Mouse (Mus musculus): Measurements from ENCODE around the gene Sacs. TPM values are rescaled to one million over a fixed set of nuclear protein-coding genes. Genes with fewer than 3 reads are reported as not detected.
A peak's percentile ranks its signal among the peaks of the same experiment; 100 is the strongest.
"Not testable (repeated sequence)": the region's sequence is repeated elsewhere in the genome, so short reads cannot be mapped to it uniquely, and the experiment has no call there.

Gene Sacs
- polyA plus RNA-seq, 1 experiment from 2014 or later, result 0.75 TPM

GRCm38 (mm10) chr14:61108625-61109024 lies 29.6 kb upstream of the Sacs start:
- H3K27me3 ChIP-seq (replicated peaks; ENCODE audit: insufficient read depth, low read length), result no peaks in the 10 kb centered on the region
- WGBS, result 79% methylated on average over 2 of the region's 2 CpGs
- ATAC-seq (no peak), DNase-seq (ENCODE audit: low spot score) (no peak)
- H3K27ac ChIP-seq (ENCODE audit: low read length), result no peak overlapping the region
- H3K9me3 ChIP-seq (ENCODE audit: low read length), result no peaks in the 10 kb centered on the region
- no peak overlapping the region for H3K4me2 ChIP-seq (replicated peaks; ENCODE audit: low read depth, low read length)
- TF ChIP-seq EP300 (IDR thresholded peaks at IDR 0.05), result no peak
- no peak for TF ChIP-seq CTCF (IDR thresholded peaks at IDR 0.05)
- no peaks in the 10 kb centered on the region for H3K4me1 ChIP-seq (ENCODE audit: insufficient read depth, low read depth, low read length)
- H3K9ac ChIP-seq (replicated peaks; ENCODE audit: low read depth), result no peak overlapping the region
- H3K4me3 ChIP-seq (ENCODE audit: low read depth, low read length), result no peak overlapping the region
- H3K36me3 ChIP-seq (ENCODE audit: insufficient read depth, low read length), result no peaks in the 10 kb centered on the region

GRCm38 (mm10) chr14:61112404-61112803 lies 25.9 kb upstream of the Sacs start:
- Histone ChIP-seq H3K4me3 (ENCODE audit: low read depth, low read length) (no peak overlapping the region), H3K4me2 (replicated peaks; ENCODE audit: low read depth, low read length) (no peak overlapping the region), H3K27me3 (replicated peaks; ENCODE audit: insufficient read depth, low read length) (no peaks in the 10 kb centered on the region), H3K4me1 (ENCODE audit: insufficient read depth, low read depth, low read length) (no peaks in the 10 kb centered on the region), H3K9ac (replicated peaks; ENCODE audit: low read depth) (no peak overlapping the region), H3K36me3 (ENCODE audit: insufficient read depth, low read length) (no peaks in the 10 kb centered on the region), H3K27ac (ENCODE audit: low read length) (no peak overlapping the region), H3K9me3 (ENCODE audit: low read length) (no peaks in the 10 kb centered on the region)
- peak; percentile 90 for TF ChIP-seq CTCF (IDR thresholded peaks at IDR 0.05)
- no peak for TF ChIP-seq EP300 (IDR thresholded peaks at IDR 0.05)
- 5% methylated on average over 11 of the region's 11 CpGs for WGBS
- DNase-seq (ENCODE audit: low spot score) (peak; percentile 84), ATAC-seq (peak; percentile 32; the same call in 1 of the 2 replicates)

- TF ChIP-seq CTCF (IDR thresholded peaks at IDR 0.05), result no peak
- TF ChIP-seq EP300 (IDR thresholded peaks at IDR 0.05), result no peak
- H3K9ac ChIP-seq (replicated peaks; ENCODE audit: low read depth), result no peak overlapping the region
- no peaks in the 10 kb centered on the region for H3K9me3 ChIP-seq (ENCODE audit: low read length)
- DNase-seq (ENCODE audit: low spot score), result no peak
- WGBS, result 88% methylated on average over 5 of the region's 5 CpGs
- no peak for ATAC-seq
- no peak overlapping the region for H3K27ac ChIP-seq (ENCODE audit: low read length)
- no peaks in the 10 kb centered on the region for H3K36me3 ChIP-seq (ENCODE audit: insufficient read depth, low read length)
- no peaks in the 10 kb centered on the region for H3K4me1 ChIP-seq (ENCODE audit: insufficient read depth, low read depth, low read length)
- no peak overlapping the region for H3K4me2 ChIP-seq (replicated peaks; ENCODE audit: low read depth, low read length)
- no peak overlapping the region for H3K4me3 ChIP-seq (ENCODE audit: low read depth, low read length)
- H3K27me3 ChIP-seq (replicated peaks; ENCODE audit: insufficient read depth, low read length), result no peaks in the 10 kb centered on the region
These were observed 13.5 kb upstream of the Sacs start for GRCm38 (mm10) chr14:61124755-61125154.

- Histone ChIP-seq H3K27ac (ENCODE audit: low read length) (no peak overlapping the region), H3K9ac (replicated peaks; ENCODE audit: low read depth) (no peak overlapping the region), H3K4me1 (ENCODE audit: insufficient read depth, low read depth, low read length) (no peaks in the 10 kb centered on the region), H3K9me3 (ENCODE audit: low read length) (no peaks in the 10 kb centered on the region), H3K4me2 (replicated peaks; ENCODE audit: low read depth, low read length) (no peak overlapping the region), H3K36me3 (ENCODE audit: insufficient read depth, low read length) (no peaks in the 10 kb centered on the region), H3K4me3 (ENCODE audit: low read depth, low read length) (no peak overlapping the region), H3K27me3 (replicated peaks; ENCODE audit: insufficient read depth, low read length) (no peaks in the 10 kb centered on the region)
- TF ChIP-seq CTCF (IDR thresholded peaks at IDR 0.05), result no peak
- no peak for TF ChIP-seq EP300 (IDR thresholded peaks at IDR 0.05)
- ATAC-seq (no peak), DNase-seq (ENCODE audit: low spot score) (no peak)
- 69% methylated on average over 6 of the region's 6 CpGs for WGBS
These were observed 13.1 kb upstream of the Sacs start for GRCm38 (mm10) chr14:61125201-61125600.

- not testable (repeated sequence) for H3K9ac ChIP-seq (replicated peaks; ENCODE audit: low read depth); H3K27ac ChIP-seq (ENCODE audit: low read length); H3K36me3 ChIP-seq (ENCODE audit: insufficient read depth, low read length); DNase-seq (ENCODE audit: low spot score); H3K9me3 ChIP-seq (ENCODE audit: low read length); H3K4me1 ChIP-seq (ENCODE audit: insufficient read depth, low read depth, low read length); H3K4me3 ChIP-seq (ENCODE audit: low read depth, low read length); H3K4me2 ChIP-seq (replicated peaks; ENCODE audit: low read depth, low read length); ATAC-seq; H3K27me3 ChIP-seq (replicated peaks; ENCODE audit: insufficient read depth, low read length)
- WGBS, result 79% methylated on average over 6 of the region's 6 CpGs
These were observed 10.9 kb upstream of the Sacs start for GRCm38 (mm10) chr14:61127365-61127764.

- DNase-seq (ENCODE audit: low spot score) (no peak), ATAC-seq (no peak)
- no peaks in the 10 kb centered on the region for H3K4me1 ChIP-seq (ENCODE audit: insufficient read depth, low read depth, low read length)
- no peak overlapping the region for H3K9ac ChIP-seq (replicated peaks; ENCODE audit: low read depth)
- no peak overlapping the region for H3K4me2 ChIP-seq (replicated peaks; ENCODE audit: low read depth, low read length)
- H3K4me3 ChIP-seq (ENCODE audit: low read depth, low read length), result no peak overlapping the region
- no peaks in the 10 kb centered on the region for H3K27me3 ChIP-seq (replicated peaks; ENCODE audit: insufficient read depth, low read length)
- no peaks in the 10 kb centered on the region for H3K9me3 ChIP-seq (ENCODE audit: low read length)
- 64% methylated on average over 7 of the region's 7 CpGs for WGBS
- no peak overlapping the region for H3K27ac ChIP-seq (ENCODE audit: low read length)
- no peaks in the 10 kb centered on the region for H3K36me3 ChIP-seq (ENCODE audit: insufficient read depth, low read length)
- TF ChIP-seq EP300 (IDR thresholded peaks at IDR 0.05) (no peak), CTCF (IDR thresholded peaks at IDR 0.05) (no peak)
These were observed 9.2 kb upstream of the Sacs start for GRCm38 (mm10) chr14:61128961-61129507.

- TF ChIP-seq CTCF (IDR thresholded peaks at IDR 0.05) (no peak), EP300 (IDR thresholded peaks at IDR 0.05) (no peak)
- H3K36me3 ChIP-seq (ENCODE audit: insufficient read depth, low read length), result no peaks in the 10 kb centered on the region
- no peak overlapping the region for H3K27ac ChIP-seq (ENCODE audit: low read length)
- no peaks in the 10 kb centered on the region for H3K27me3 ChIP-seq (replicated peaks; ENCODE audit: insufficient read depth, low read length)
- H3K4me3 ChIP-seq (ENCODE audit: low read depth, low read length), result no peak overlapping the region
- no peaks in the 10 kb centered on the region for H3K9me3 ChIP-seq (ENCODE audit: low read length)
- WGBS, result 60% methylated on average over 1 of the region's 1 CpGs
- no peak overlapping the region for H3K9ac ChIP-seq (replicated peaks; ENCODE audit: low read depth)
- no peaks in the 10 kb centered on the region for H3K4me1 ChIP-seq (ENCODE audit: insufficient read depth, low read depth, low read length)
- ATAC-seq, result no peak
- DNase-seq (ENCODE audit: low spot score), result no peak
- H3K4me2 ChIP-seq (replicated peaks; ENCODE audit: low read depth, low read length), result no peak overlapping the region
These were observed 5.7 kb upstream of the Sacs start for GRCm38 (mm10) chr14:61132556-61132955.
